Mouse (Mus musculus): ENCODE data around the gene Clpp.

The Clpp gene

DNA sequence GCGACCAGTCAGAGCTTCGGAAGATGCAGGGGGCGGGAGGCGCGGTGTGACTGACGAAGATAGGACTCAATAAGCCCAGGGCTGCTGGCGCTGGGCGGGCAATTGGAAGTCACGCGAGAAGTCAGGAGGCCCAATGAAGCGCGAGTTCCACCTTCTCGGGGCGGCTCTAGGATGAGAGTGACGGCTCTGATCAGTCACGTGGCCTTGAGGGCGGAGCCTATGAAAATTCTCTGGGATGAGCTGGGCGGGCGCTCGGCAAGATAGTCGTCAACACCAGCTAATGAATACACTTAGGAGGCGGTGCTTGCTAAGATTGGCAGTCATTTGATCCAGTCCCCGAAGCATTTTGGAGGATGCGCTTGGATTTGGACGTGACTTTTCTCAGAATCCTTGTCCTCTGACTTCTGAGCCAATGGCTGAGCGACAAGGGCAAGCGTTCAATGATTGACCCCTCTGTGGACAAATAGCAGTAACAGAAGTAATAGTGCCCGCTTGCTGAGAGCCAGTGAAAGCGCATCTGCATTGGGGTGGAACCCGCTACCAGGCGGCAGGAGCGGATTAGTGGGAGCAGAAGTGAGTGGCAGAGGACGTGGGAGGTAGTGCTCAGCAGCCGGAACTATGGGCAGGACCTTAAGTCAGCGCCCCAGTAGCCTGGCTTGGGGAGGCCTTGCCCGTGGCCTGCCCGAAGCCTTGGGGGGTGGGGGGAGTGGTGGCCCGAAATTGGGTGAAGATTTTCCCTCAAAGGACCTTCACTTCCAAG, 41.7 kb downstream of the Clpp start:
- peak; percentile 98 for DNase-seq

DNA sequence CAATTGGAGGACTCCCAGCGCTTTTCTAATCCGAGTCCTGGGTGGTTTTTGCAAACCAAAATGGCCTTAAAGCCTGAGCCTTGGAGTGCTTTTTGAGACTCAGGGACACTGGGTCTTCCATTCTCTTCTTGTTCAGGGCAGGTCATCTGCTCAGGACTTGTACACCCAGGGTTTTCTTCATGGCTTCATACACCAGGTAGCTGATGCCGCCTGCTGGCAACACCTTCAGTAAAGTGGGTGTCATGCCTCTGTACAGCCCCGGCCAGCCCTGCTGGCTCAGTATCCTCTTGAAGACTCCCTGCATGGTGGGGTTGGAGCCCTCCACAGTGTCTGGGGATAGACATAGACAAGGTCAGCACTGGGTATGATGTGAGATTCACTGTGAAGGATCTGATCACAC, 42.7 kb downstream of the Clpp start:
- DNase-seq, result no peak

DNA sequence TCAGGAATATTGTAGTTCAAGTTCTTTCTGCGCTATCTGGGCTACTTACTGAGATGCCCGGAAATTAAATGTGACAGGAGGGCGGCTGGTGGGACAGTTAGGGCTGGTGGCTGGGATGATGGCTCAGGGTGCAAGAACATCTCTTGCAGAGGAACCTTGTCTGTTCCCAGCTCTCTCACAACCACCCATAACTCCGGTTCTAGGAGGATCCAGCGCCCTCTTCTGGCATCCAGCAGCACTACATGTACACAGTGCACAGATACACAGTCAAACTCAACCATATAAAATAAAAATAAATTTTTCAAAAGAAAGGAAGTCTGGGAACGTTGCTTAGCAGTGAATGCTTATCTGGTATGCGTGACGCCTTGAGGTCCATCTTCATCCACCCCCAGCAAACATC, 48.9 kb downstream of the Clpp start:
- no peak for DNase-seq

DNA sequence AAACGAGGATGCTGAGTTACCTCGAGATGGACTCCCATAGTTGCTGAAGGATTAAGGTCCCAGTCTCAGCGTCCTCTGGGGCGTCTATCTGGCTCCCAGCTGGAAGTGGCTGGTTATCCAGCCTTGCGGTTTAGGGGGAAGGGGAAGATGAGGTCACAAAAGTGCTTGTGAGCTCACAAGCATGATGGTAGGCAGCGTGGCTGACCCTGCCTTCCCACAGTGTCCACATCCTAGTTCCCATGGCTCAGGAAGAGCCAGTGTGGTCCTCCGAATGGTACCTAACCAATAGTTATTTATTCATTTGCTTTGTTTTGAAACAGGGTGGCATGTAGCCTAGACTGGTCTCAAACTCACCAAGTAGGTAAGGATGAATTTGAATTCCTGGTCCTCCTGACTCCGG, 51.4 kb downstream of the Clpp start, which contains the start of gene Slc25a41:
Gene Slc25a41 (minus strand): TSS at position 101 of the 400 bp plus-strand sequence.
- no peak for DNase-seq

Data from right cerebral cortex, postnatal 14 days (tissue).